ENCODE assay signal across 21 mouse cellular contexts in genomic region chr4:13411325-13411724, GRCm38 (mm10).
A peak's percentile ranks its signal among the peaks of the same experiment; 100 is the strongest.
DNase-seq lines count a peak whose midpoint lies in the region; ATAC-seq lines count a peak whose summit lies in the region.
"Had no signal": no experiment of that assay in that cellular context is flagged by ENCODE, and none has a peak within 500 bp of the region (broad histone marks: within the 10 kb centered on the region; RNA-seq: fewer than 3 reads in every experiment).

No protein-coding gene starts in this region.

- H3K36me3 ChIP-seq in embryonic facial prominence, embryonic 14.5 days (ENCODE audit: control insufficient read depth, insufficient read depth, low read length), result no peaks in the 10 kb centered on the region
- H3K36me3 ChIP-seq in embryonic facial prominence, embryonic 10.5 days (replicated peaks), result no peaks in the 10 kb centered on the region
- H3K36me3 ChIP-seq in midbrain, embryonic 11.5 days (ENCODE audit: control insufficient read depth, insufficient read depth, low read length), result no peaks in the 10 kb centered on the region
- no peaks in the 10 kb centered on the region for H3K36me3 ChIP-seq in midbrain, embryonic 10.5 days
- H3K36me3 ChIP-seq in midbrain, embryonic 13.5 days, result no peaks in the 10 kb centered on the region
- H3K36me3 ChIP-seq: embryonic facial prominence, embryonic 15.5 days; heart, embryonic 15.5 days; liver, embryonic 13.5 days; stomach, embryonic 15.5 days had no signal

- no peak overlapping the region for H3K9ac ChIP-seq in embryonic facial prominence, embryonic 14.5 days (ENCODE audit: low read depth, low read length)
- no peak overlapping the region for H3K9ac ChIP-seq in midbrain, embryonic 11.5 days (ENCODE audit: low read length)
- H3K9ac ChIP-seq in midbrain, embryonic 13.5 days (replicated peaks), result no peak overlapping the region; the same call in 1 of the 2 replicates
- H3K9ac ChIP-seq: embryonic facial prominence, embryonic 15.5 days; heart, embryonic 15.5 days; liver, embryonic 13.5 days; lung, embryonic 14.5 days; stomach, embryonic 15.5 days had no signal

- peaks cover 10% of the 10 kb centered on the region; the same call in 1 of the 2 replicates for H3K4me1 ChIP-seq in embryonic facial prominence, embryonic 14.5 days (ENCODE audit: control insufficient read depth, insufficient read depth, low read length)
- peaks cover 14% of the 10 kb centered on the region for H3K4me1 ChIP-seq in embryonic facial prominence, embryonic 10.5 days
- no peaks in the 10 kb centered on the region; the same call in 1 of the 2 replicates for H3K4me1 ChIP-seq in midbrain, embryonic 11.5 days (ENCODE audit: control insufficient read depth, insufficient read depth, low read length)
- H3K4me1 ChIP-seq in midbrain, embryonic 10.5 days, result peaks cover 17% of the 10 kb centered on the region
- H3K4me1 ChIP-seq in midbrain, embryonic 13.5 days (replicated peaks), result peaks cover 40% of the 10 kb centered on the region
- H3K4me1 ChIP-seq: embryonic facial prominence, embryonic 15.5 days; heart, embryonic 15.5 days; liver, embryonic 13.5 days; stomach, embryonic 15.5 days had no signal

- H3K4me3 ChIP-seq in embryonic facial prominence, embryonic 14.5 days (ENCODE audit: low read depth, low read length), result no peak overlapping the region
- no peak overlapping the region for H3K4me3 ChIP-seq in embryonic facial prominence, embryonic 10.5 days
- H3K4me3 ChIP-seq in midbrain, embryonic 11.5 days (ENCODE audit: low read depth, low read length), result no peak overlapping the region
- no peak overlapping the region for H3K4me3 ChIP-seq in midbrain, embryonic 10.5 days
- H3K4me3 ChIP-seq in midbrain, embryonic 13.5 days (replicated peaks), result no peak overlapping the region
- H3K4me3 ChIP-seq: embryonic facial prominence, embryonic 15.5 days; heart, embryonic 15.5 days; liver, embryonic 13.5 days; stomach, embryonic 15.5 days had no signal

- H3K27me3 ChIP-seq in embryonic facial prominence, embryonic 14.5 days (replicated peaks; ENCODE audit: control insufficient read depth, insufficient read depth, low read length), result no peaks in the 10 kb centered on the region
- H3K27me3 ChIP-seq in embryonic facial prominence, embryonic 10.5 days (replicated peaks; ENCODE audit: low read depth, poor library complexity, severe bottlenecking), result no peaks in the 10 kb centered on the region
- H3K27me3 ChIP-seq in midbrain, embryonic 11.5 days (ENCODE audit: control insufficient read depth, insufficient read depth, low read length), result no peaks in the 10 kb centered on the region
- H3K27me3 ChIP-seq in midbrain, embryonic 10.5 days (ENCODE audit: low read depth, poor library complexity, severe bottlenecking), result no peaks in the 10 kb centered on the region
- no peaks in the 10 kb centered on the region for H3K27me3 ChIP-seq in midbrain, embryonic 13.5 days
- H3K27me3 ChIP-seq: embryonic facial prominence, embryonic 15.5 days; heart, embryonic 15.5 days; liver, embryonic 13.5 days; stomach, embryonic 15.5 days had no signal

- H3K9me3 ChIP-seq in embryonic facial prominence, embryonic 14.5 days (ENCODE audit: control insufficient read depth, low read length), result no peaks in the 10 kb centered on the region
- no peaks in the 10 kb centered on the region for H3K9me3 ChIP-seq in embryonic facial prominence, embryonic 10.5 days
- H3K9me3 ChIP-seq in midbrain, embryonic 11.5 days (ENCODE audit: control insufficient read depth, low read length), result no peaks in the 10 kb centered on the region
- no peaks in the 10 kb centered on the region for H3K9me3 ChIP-seq in midbrain, embryonic 10.5 days (replicated peaks)
- H3K9me3 ChIP-seq in midbrain, embryonic 13.5 days, result no peaks in the 10 kb centered on the region
- H3K9me3 ChIP-seq: embryonic facial prominence, embryonic 15.5 days; heart, embryonic 15.5 days; liver, embryonic 13.5 days; stomach, embryonic 15.5 days had no signal

- 0 out of 2 replicates have a peak, but pooled peaks have one; percentile 47 for ATAC-seq in embryonic facial prominence, embryonic 14.5 days (ENCODE audit: low read depth)
- ATAC-seq in midbrain, embryonic 11.5 days (ENCODE audit: low FRiP score), result no peak
- ATAC-seq in midbrain, embryonic 13.5 days, result no peak; the same call in 1 of the 2 replicates
- ATAC-seq: intestine, embryonic 16.5 days had no signal

- H3K4me2 ChIP-seq in embryonic facial prominence, embryonic 14.5 days (ENCODE audit: low read depth, low read length), result no peak overlapping the region; the same call in 1 of the 2 replicates
- H3K4me2 ChIP-seq in midbrain, embryonic 11.5 days, result no peak overlapping the region
- H3K4me2 ChIP-seq in midbrain, embryonic 13.5 days (replicated peaks), result no peak overlapping the region
- H3K4me2 ChIP-seq: embryonic facial prominence, embryonic 15.5 days; heart, embryonic 15.5 days; liver, embryonic 13.5 days; lung, embryonic 14.5 days; stomach, embryonic 15.5 days had no signal

- no peak overlapping the region for H3K27ac ChIP-seq in embryonic facial prominence, embryonic 14.5 days (replicated peaks; ENCODE audit: low read depth, low read length)
- no peak overlapping the region for H3K27ac ChIP-seq in embryonic facial prominence, embryonic 10.5 days (replicated peaks)
- H3K27ac ChIP-seq in midbrain, embryonic 11.5 days (ENCODE audit: low read depth, low read length), result no peak overlapping the region
- no peak overlapping the region for H3K27ac ChIP-seq in midbrain, embryonic 10.5 days (replicated peaks)
- H3K27ac ChIP-seq in midbrain, embryonic 13.5 days, result peak overlapping the region; percentile 80
- H3K27ac ChIP-seq: embryonic facial prominence, embryonic 15.5 days; heart, embryonic 15.5 days; liver, embryonic 13.5 days; stomach, embryonic 15.5 days had no signal

- WGBS in embryonic facial prominence, embryonic 14.5 days, result 42% methylated on average over 7 of the region's 7 CpGs
- 69% methylated on average over 7 of the region's 7 CpGs for WGBS in embryonic facial prominence, embryonic 10.5 days
- 65% methylated on average over 7 of the region's 7 CpGs for WGBS in midbrain, embryonic 11.5 days
- WGBS in midbrain, embryonic 10.5 days, result 75% methylated on average over 7 of the region's 7 CpGs
- 44% methylated on average over 7 of the region's 7 CpGs for WGBS in midbrain, embryonic 13.5 days

- DNase-seq in embryonic facial prominence, embryonic 14.5 days (ENCODE audit: low spot score), result peak; percentile 4
- DNase-seq in embryonic facial prominence, embryonic 10.5 days (ENCODE audit: low spot score), result no peak
- peak; percentile 83 for DNase-seq in midbrain, embryonic 11.5 days (ENCODE audit: low spot score, missing footprints)
- no peak for DNase-seq in midbrain, embryonic 10.5 days (ENCODE audit: low spot score)
- no peak for DNase-seq in cerebellum, adult 9-10 months
- DNase-seq in adipocyte (ENCODE audit: low spot score) (no peak), liver (no peak)
- DNase-seq: adrenal gland, adult 8-10 months; gastrocnemius, postnatal 36 days; heart, postnatal 4 days; kidney, postnatal 36 days; liver, embryonic 13.5 days; lung, embryonic 14.5 days; lung, postnatal 4 days; right cerebral cortex, postnatal 25 days; thymus, adult 2 months had no signal

Comparison
In these comparisons a context has a peak if more than half of its experiments do, and no peak if none do; other contexts are left out.
1. DNase-seq: peak in embryonic facial prominence, embryonic 14.5 days (single experiment) and midbrain, embryonic 11.5 days (single experiment); none in embryonic facial prominence, embryonic 10.5 days (single experiment), midbrain, embryonic 10.5 days (single experiment), cerebellum, adult 9-10 months (single experiment), adipocyte (single experiment) and liver (single experiment).